Mouse (Mus musculus): ENCODE measurements around the gene Efcab6.

DNA sequence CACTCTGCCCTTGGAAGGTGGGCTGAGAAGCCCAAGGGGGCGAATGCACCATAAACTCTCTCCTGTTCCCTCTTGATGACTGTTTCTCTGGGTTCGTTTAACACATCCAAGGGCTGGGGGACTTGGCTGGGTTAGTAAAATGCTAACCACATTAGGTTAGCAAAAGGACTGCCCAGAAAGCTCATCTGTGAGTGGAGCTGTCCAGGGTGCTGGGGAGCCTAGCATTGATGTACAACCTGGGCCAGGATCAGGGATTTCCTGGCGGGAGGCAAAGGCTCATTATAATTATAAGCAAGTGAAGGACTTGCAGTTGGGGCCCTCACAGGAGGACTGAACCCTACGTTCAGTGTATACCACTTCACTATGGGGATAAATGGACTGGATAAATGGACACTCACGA lies 185.3 kb downstream of the Efcab6 start:
- no peak for TF ChIP-seq TBP (conservative IDR thresholded peaks at IDR 0.05; ENCODE audit: low read depth, low read length)
- TF ChIP-seq BHLHE40 (IDR thresholded peaks at IDR 0.05; ENCODE audit: low read depth, low read length): no peak
- no peak for TF ChIP-seq POLR2A (IDR thresholded peaks at IDR 0.05; ENCODE audit: low read depth, low read length)
- TF ChIP-seq USF2 (conservative IDR thresholded peaks at IDR 0.05; ENCODE audit: low read depth, low read length): no peak
- TF ChIP-seq CTCF (conservative IDR thresholded peaks at IDR 0.05 in 1 of 2, IDR thresholded peaks at IDR 0.05 in 1 of 2; ENCODE audit: low read depth in 2 of 2, low read length in 2 of 2): no peak
- no peak for TF ChIP-seq MAX (IDR thresholded peaks at IDR 0.05; ENCODE audit: low read length)
- TF ChIP-seq ZNF384 (IDR thresholded peaks at IDR 0.05; ENCODE audit: low read depth, low read length): no peak
- no peak for TF ChIP-seq SMC3 (IDR thresholded peaks at IDR 0.05; ENCODE audit: low read depth, low read length)
